Mouse (Mus musculus): ENCODE measurements at regions not wholly inside any gene's neighbourhood (a gene's known extent, or its start where the extent isn't known, plus 50 kb on each side); places are given as distances from the start of the nearest gene placed in this dataset.

GRCm38 (mm10) chr10:56453578-56454069 lies 76.5 kb downstream of the Gja1 start:
- in situ Hi-C loops (cut with MboI, MseI), result no loop called here

- in situ Hi-C loops (cut with MboI, MseI), result no loop called here
Measured at GRCm38 (mm10) chr10:56455867-56456468, 78.8 kb downstream of the Gja1 start.

GRCm38 (mm10) chr10:56468537-56468936 lies 91.4 kb downstream of the Gja1 start:
- in situ Hi-C loops (cut with MboI, MseI), result no loop called here

GRCm38 (mm10) chr10:56468993-56469712 lies 92.0 kb downstream of the Gja1 start:
- in situ Hi-C loops (cut with MboI, MseI), result no loop called here

GRCm38 (mm10) chr10:56469895-56470294 lies 92.8 kb downstream of the Gja1 start:
- in situ Hi-C loops (cut with MboI, MseI), result no loop called here

GRCm38 (mm10) chr10:56474951-56475350 lies 97.8 kb downstream of the Gja1 start:
- in situ Hi-C loops (cut with MboI, MseI), result no loop called here

GRCm38 (mm10) chr10:56482156-56482716 lies 105.1 kb downstream of the Gja1 start:
- in situ Hi-C loops (cut with MboI, MseI), result no loop called here

- in situ Hi-C loops (cut with MboI, MseI), result no loop called here
Measured at GRCm38 (mm10) chr10:56484931-56485330, 107.8 kb downstream of the Gja1 start.

- in situ Hi-C loops (cut with MboI, MseI), result no loop called here
Measured at GRCm38 (mm10) chr10:56485746-56486145, 108.6 kb downstream of the Gja1 start.

GRCm38 (mm10) chr10:56486584-56486983 lies 109.5 kb downstream of the Gja1 start:
- in situ Hi-C loops (cut with MboI, MseI), result no loop called here

- in situ Hi-C loops (cut with MboI, MseI), result no loop called here
Measured at GRCm38 (mm10) chr10:56493461-56493860, 116.3 kb downstream of the Gja1 start.

- in situ Hi-C loops (cut with MboI, MseI), result no loop called here
Measured at GRCm38 (mm10) chr10:56495352-56495751, 118.2 kb downstream of the Gja1 start.

- in situ Hi-C loops (cut with MboI, MseI), result no loop called here
Measured at GRCm38 (mm10) chr10:56519041-56519440, 141.9 kb downstream of the Gja1 start.

GRCm38 (mm10) chr10:56525791-56526190 lies 148.7 kb downstream of the Gja1 start:
- in situ Hi-C loops (cut with MboI, MseI), result no loop called here

GRCm38 (mm10) chr10:56537091-56537490 lies 160.0 kb downstream of the Gja1 start:
- in situ Hi-C loops (cut with MboI, MseI), result no loop called here

GRCm38 (mm10) chr10:56539827-56540511 lies 162.8 kb downstream of the Gja1 start:
- in situ Hi-C loops (cut with MboI, MseI), result no loop called here

GRCm38 (mm10) chr10:56542106-56542505 lies 165.0 kb downstream of the Gja1 start:
- in situ Hi-C loops (cut with MboI, MseI), result no loop called here

- in situ Hi-C loops (cut with MboI, MseI), result no loop called here
Measured at GRCm38 (mm10) chr10:56545989-56546388, 168.9 kb downstream of the Gja1 start.

- in situ Hi-C loops (cut with MboI, MseI), result no loop called here
Measured at GRCm38 (mm10) chr10:56546824-56547223, 169.7 kb downstream of the Gja1 start.

- in situ Hi-C loops (cut with MboI, MseI), result no loop called here
Measured at GRCm38 (mm10) chr10:56547825-56548224, 170.7 kb downstream of the Gja1 start.

GRCm38 (mm10) chr10:56566836-56567442 lies 189.8 kb downstream of the Gja1 start:
- in situ Hi-C loops (cut with MboI, MseI), result no loop called here

- in situ Hi-C loops (cut with MboI, MseI), result no loop called here
Measured at GRCm38 (mm10) chr10:56582065-56582464, 204.9 kb downstream of the Gja1 start.

Measured in T-helper 2 cell (primary cell).